Mouse (Mus musculus) midbrain, embryonic 14.5 days (tissue): ENCODE data around the gene Sfxn1. TPM values are rescaled to one million over a fixed set of nuclear protein-coding genes. Genes with fewer than 3 reads are reported as not detected.
A peak's percentile ranks its signal among the peaks of the same experiment; 100 is the strongest.

Experiments
- ATAC-seq: fragments of 200-750 bp; cut with Nextera tagmentation; 2 replicates; pipeline ENCODE4 v1.8.0; 2017; ENCODE audit warnings: moderate number of reproducible peaks, moderate library complexity; ENCODE audit not compliant: low FRiP score, low TSS enrichment
- DNase-seq: peaks from one replicate; pipeline ENCODE4 v3.0.0-alpha.2; 2015
- H3K27ac ChIP-seq: fragments of 300-500 bp; sonication (generic); replicated peaks from 2 replicates; pipeline ENCODE4 v1.5.1; 2014; ENCODE audit warnings: mild to moderate bottlenecking, low read depth, low read length, moderate library complexity
- H3K27me3 ChIP-seq: fragments of 300-500 bp; sonication (generic); 2 replicates; pipeline ENCODE4 v1.6.1; 2014; ENCODE audit warnings: low read length, control low read depth, mixed read lengths; ENCODE audit not compliant: control insufficient read depth, insufficient read depth
- H3K36me3 ChIP-seq: fragments of 300-500 bp; sonication (generic); 2 replicates; pipeline ENCODE4 v1.6.1; 2014; ENCODE audit warnings: low read length, control low read depth; ENCODE audit not compliant: control insufficient read depth, insufficient read depth
- H3K4me1 ChIP-seq: fragments of 300-500 bp; sonication (generic); 2 replicates; pipeline ENCODE4 v1.6.1; 2014; ENCODE audit warnings: mild to moderate bottlenecking, antibody characterized with exemption, low read length, control low read depth; ENCODE audit not compliant: control insufficient read depth, insufficient read depth
- H3K4me2 ChIP-seq: fragments of 300-500 bp; sonication (generic); 2 replicates; pipeline ENCODE4 v1.6.1; 2014; ENCODE audit warnings: mild to moderate bottlenecking, low read length, moderate library complexity
- H3K4me3 ChIP-seq: fragments of 300-500 bp; sonication (generic); replicated peaks from 2 replicates; pipeline ENCODE4 v1.5.1; 2014; ENCODE audit warnings: low read depth, low read length
- H3K9ac ChIP-seq: fragments of 300-500 bp; sonication (generic); replicated peaks from 2 replicates; pipeline ENCODE4 v1.6.1; 2014; ENCODE audit warnings: mild to moderate bottlenecking, low read length, moderate library complexity
- H3K9me3 ChIP-seq: fragments of 300-500 bp; sonication (generic); 2 replicates; pipeline ENCODE4 v1.6.1; 2016; ENCODE audit warnings: low read length, control low read depth, mixed read lengths; ENCODE audit not compliant: control insufficient read depth
- WGBS: fragments of 180-500 bp; shearing (Covaris S2); extraction: QIAGEN DNeasy Blood & Tissue Kit; methylation state at CpG from one replicate; pipeline ENCODE4 v1.1.7; 2014; 5-methylcytosine and 5-hydroxymethylcytosine counted together
- polyA plus RNA-seq: library from polyadenylated mRNA; unstranded; fragments of >200 nt; fragmentation: Nextera tagmentation; extraction: Ambion mirVana; gene quantifications from 2 replicates; pipeline ENCODE4 v1.2.1, GENCODE M21; 2014

Gene Sfxn1
- polyA plus RNA-seq, 1 experiment from 2014 or later = 107 TPM

GRCm38 (mm10) chr13:54097797-54098196 is 26.1 kb downstream of the Sfxn1 start:
- Histone ChIP-seq H3K36me3 (peaks cover 51% of the 10 kb centered on the region), H3K4me1 (no peaks in the 10 kb centered on the region), H3K27me3 (no peaks in the 10 kb centered on the region), H3K9me3 (no peaks in the 10 kb centered on the region), H3K9ac (no peak overlapping the region), H3K4me3 (no peak overlapping the region), H3K4me2 (no peak overlapping the region), H3K27ac (no peak overlapping the region)
- no peak for DNase-seq
- WGBS = 93% methylated on average over 6 of the region's 6 CpGs
- no peak for ATAC-seq

- Histone ChIP-seq H3K9me3 (no peaks in the 10 kb centered on the region), H3K4me3 (no peak overlapping the region), H3K27ac (no peak overlapping the region), H3K27me3 (no peaks in the 10 kb centered on the region), H3K9ac (no peak overlapping the region), H3K4me1 (no peaks in the 10 kb centered on the region), H3K36me3 (peaks cover 26% of the 10 kb centered on the region), H3K4me2 (no peak overlapping the region)
- DNase-seq (no peak), ATAC-seq (no peak)
- WGBS = 94% methylated on average over 15 of the region's 15 CpGs
Observed at GRCm38 (mm10) chr13:54101031-54101820, 29.6 kb downstream of the Sfxn1 start.

GRCm38 (mm10) chr13:54102061-54102460 is 30.4 kb downstream of the Sfxn1 start:
- Histone ChIP-seq H3K4me1 (no peaks in the 10 kb centered on the region), H3K9me3 (no peaks in the 10 kb centered on the region), H3K27me3 (no peaks in the 10 kb centered on the region), H3K4me2 (no peak overlapping the region), H3K4me3 (no peak overlapping the region), H3K27ac (no peak overlapping the region), H3K9ac (no peak overlapping the region), H3K36me3 (peaks cover 24% of the 10 kb centered on the region)
- DNase-seq (no peak), ATAC-seq (no peak)
- WGBS = 92% methylated on average over 3 of the region's 3 CpGs

- H3K4me3 ChIP-seq = no peak overlapping the region
- no peak overlapping the region for H3K9ac ChIP-seq
- no peaks in the 10 kb centered on the region for H3K27me3 ChIP-seq
- H3K4me2 ChIP-seq = no peak overlapping the region
- H3K9me3 ChIP-seq = no peaks in the 10 kb centered on the region
- ATAC-seq = no peak
- H3K4me1 ChIP-seq = no peaks in the 10 kb centered on the region
- peaks cover 16% of the 10 kb centered on the region for H3K36me3 ChIP-seq
- H3K27ac ChIP-seq = no peak overlapping the region
- DNase-seq = no peak
- WGBS = 97% methylated on average over 3 of the region's 3 CpGs
Observed at GRCm38 (mm10) chr13:54103271-54103670, 31.6 kb downstream of the Sfxn1 start.

- H3K4me3 ChIP-seq = no peak overlapping the region
- no peak overlapping the region for H3K4me2 ChIP-seq
- H3K9me3 ChIP-seq = no peaks in the 10 kb centered on the region
- no peak for ATAC-seq
- H3K27me3 ChIP-seq = no peaks in the 10 kb centered on the region
- no peaks in the 10 kb centered on the region for H3K4me1 ChIP-seq
- DNase-seq = no peak
- no peak overlapping the region for H3K27ac ChIP-seq
- H3K36me3 ChIP-seq = peaks cover 13% of the 10 kb centered on the region
- 91% methylated on average over 10 of the region's 10 CpGs for WGBS
- H3K9ac ChIP-seq = no peak overlapping the region
Observed at GRCm38 (mm10) chr13:54103866-54104265, 32.2 kb downstream of the Sfxn1 start.

GRCm38 (mm10) chr13:54113819-54114550 is 42.3 kb downstream of the Sfxn1 start:
- Histone ChIP-seq H3K27me3 (no peaks in the 10 kb centered on the region), H3K4me3 (no peak overlapping the region), H3K27ac (no peak overlapping the region), H3K9ac (no peak overlapping the region), H3K9me3 (no peaks in the 10 kb centered on the region), H3K4me2 (no peak overlapping the region), H3K4me1 (no peaks in the 10 kb centered on the region), H3K36me3 (no peaks in the 10 kb centered on the region)
- DNase-seq (peak; percentile 92), ATAC-seq (peak; percentile 66; the same call in 1 of the 2 replicates)
- WGBS = 47% methylated on average over 11 of the region's 11 CpGs

- ATAC-seq (no peak), DNase-seq (no peak)
- Histone ChIP-seq H3K9ac (no peak overlapping the region), H3K4me1 (no peaks in the 10 kb centered on the region), H3K27me3 (no peaks in the 10 kb centered on the region), H3K4me2 (no peak overlapping the region), H3K9me3 (no peaks in the 10 kb centered on the region), H3K27ac (no peak overlapping the region), H3K36me3 (no peaks in the 10 kb centered on the region), H3K4me3 (no peak overlapping the region)
- WGBS = 69% methylated on average over 5 of the region's 5 CpGs
Observed at GRCm38 (mm10) chr13:54114931-54115330, 43.3 kb downstream of the Sfxn1 start.

GRCm38 (mm10) chr13:54115779-54116178 is 44.1 kb downstream of the Sfxn1 start:
- 90% methylated on average over 6 of the region's 6 CpGs for WGBS
- Histone ChIP-seq H3K9me3 (no peaks in the 10 kb centered on the region), H3K4me2 (no peak overlapping the region), H3K9ac (no peak overlapping the region), H3K4me3 (no peak overlapping the region), H3K36me3 (no peaks in the 10 kb centered on the region), H3K4me1 (no peaks in the 10 kb centered on the region), H3K27me3 (no peaks in the 10 kb centered on the region), H3K27ac (no peak overlapping the region)
- DNase-seq = no peak
- ATAC-seq = no peak

- ATAC-seq = no peak
- H3K27me3 ChIP-seq = no peaks in the 10 kb centered on the region
- 8% methylated on average over 5 of the region's 5 CpGs for WGBS
Observed at GRCm38 (mm10) chr13:54118355-54118754, 46.7 kb downstream of the Sfxn1 start.

More at GRCm38 (mm10) chr13:54118355-54118754, 46.7 kb downstream of the Sfxn1 start:
- DNase-seq = peak; percentile 60
- no peak overlapping the region for H3K4me2 ChIP-seq
- H3K27ac ChIP-seq = no peak overlapping the region
- H3K9me3 ChIP-seq = no peaks in the 10 kb centered on the region
- H3K9ac ChIP-seq = no peak overlapping the region
- H3K4me3 ChIP-seq = no peak overlapping the region
- H3K4me1 ChIP-seq = no peaks in the 10 kb centered on the region
- no peaks in the 10 kb centered on the region for H3K36me3 ChIP-seq
